ENCODE assay signal across 13 mouse cellular contexts in genomic region chr1:43412825-43413224, GRCm38 (mm10). TPM values are rescaled to one million over a fixed set of nuclear protein-coding genes. Genes with fewer than 3 reads are reported as not detected.
A peak's percentile ranks its signal among the peaks of the same experiment; 100 is the strongest.
DNase-seq lines count a peak whose midpoint lies in the region; ATAC-seq lines count a peak whose summit lies in the region.
"Had no signal": no experiment of that assay in that cellular context is flagged by ENCODE, and none has a peak within 500 bp of the region (broad histone marks: within the 10 kb centered on the region; RNA-seq: fewer than 3 reads in every experiment).

No protein-coding gene starts in this region.

- intact Hi-C loops in left cerebral cortex, postnatal 25 days (cut with DNase I), result no loop called here

- H3K9ac ChIP-seq in heart, embryonic 16.5 days (ENCODE audit: low read length), result no peak overlapping the region
- H3K9ac ChIP-seq in liver, embryonic 11.5 days (ENCODE audit: low read depth, low read length), result no peak overlapping the region
- H3K9ac ChIP-seq: limb, embryonic 13.5 days had no signal

- no peak for DNase-seq in heart, adult 9 months (ENCODE audit: low spot score in 2 of 2)
- no peak for DNase-seq in liver, embryonic 11.5 days (ENCODE audit: low spot score)
- DNase-seq in left cerebral cortex, postnatal 25 days (ENCODE audit: low spot score in 2 of 2), result no peak
- DNase-seq in adrenal gland, adult 2 months, result no peak
- no peak for DNase-seq in layer of hippocampus, postnatal 14 days (ENCODE audit: low spot score in 2 of 2)
- DNase-seq: cerebellum, adult 18-20 months; gastrocnemius, postnatal 36 days; right cerebral cortex, adult 18-20 months; thymus, postnatal 36 days had no signal

- no peak for ATAC-seq in heart, embryonic 16.5 days (replicated peaks; ENCODE audit: extremely low read depth, insufficient read depth, low FRiP score)
- ATAC-seq in activated CD4-positive, CD25-positive, alpha-beta regulatory T cell, adult 4 months, result peak; percentile 52
- peak; percentile 44 for ATAC-seq in liver, embryonic 11.5 days (replicated peaks; ENCODE audit: low FRiP score)

- H3K27ac ChIP-seq in heart, embryonic 16.5 days (ENCODE audit: low read length), result peak overlapping the region; percentile 2
- peak overlapping the region; percentile 82 for H3K27ac ChIP-seq in liver, embryonic 11.5 days (ENCODE audit: low read depth, low read length)
- H3K27ac ChIP-seq: limb, embryonic 13.5 days had no signal

- H3K4me2 ChIP-seq in heart, embryonic 16.5 days (ENCODE audit: low read depth, low read length), result no peak overlapping the region
- no peak overlapping the region for H3K4me2 ChIP-seq in liver, embryonic 11.5 days
- H3K4me2 ChIP-seq: limb, embryonic 13.5 days; midbrain, embryonic 11.5 days had no signal

- no peak overlapping the region for H3K4me3 ChIP-seq in heart, embryonic 16.5 days (ENCODE audit: low read length)
- H3K4me3 ChIP-seq in liver, embryonic 11.5 days (ENCODE audit: low read depth, low read length), result no peak overlapping the region
- H3K4me3 ChIP-seq: limb, embryonic 13.5 days had no signal

- H3K36me3 ChIP-seq in heart, embryonic 16.5 days (ENCODE audit: control insufficient read depth, insufficient read depth), result no peaks in the 10 kb centered on the region
- no peaks in the 10 kb centered on the region for H3K36me3 ChIP-seq in liver, embryonic 11.5 days (ENCODE audit: control insufficient read depth, insufficient read depth, low read length)
- H3K36me3 ChIP-seq: limb, embryonic 13.5 days had no signal

- no peaks in the 10 kb centered on the region for H3K4me1 ChIP-seq in heart, embryonic 16.5 days (ENCODE audit: control insufficient read depth, insufficient read depth, low read length)
- H3K4me1 ChIP-seq in liver, embryonic 11.5 days (replicated peaks; ENCODE audit: control insufficient read depth, insufficient read depth, low read length), result peaks cover 23% of the 10 kb centered on the region

- H3K9me3 ChIP-seq in heart, embryonic 16.5 days (replicated peaks; ENCODE audit: control insufficient read depth, low read length), result no peaks in the 10 kb centered on the region
- H3K9me3 ChIP-seq in liver, embryonic 11.5 days (ENCODE audit: control insufficient read depth, low read length), result no peaks in the 10 kb centered on the region
- H3K9me3 ChIP-seq: limb, embryonic 13.5 days had no signal

- no peaks in the 10 kb centered on the region for H3K27me3 ChIP-seq in heart, embryonic 16.5 days (ENCODE audit: control insufficient read depth, insufficient read depth, low read length)
- no peaks in the 10 kb centered on the region for H3K27me3 ChIP-seq in liver, embryonic 11.5 days (replicated peaks; ENCODE audit: control insufficient read depth, insufficient read depth, low read length)
- H3K27me3 ChIP-seq: limb, embryonic 13.5 days had no signal

- WGBS in heart, embryonic 16.5 days, result 79% methylated on average over 3 of the region's 3 CpGs
- WGBS in liver, embryonic 11.5 days, result 43% methylated on average over 3 of the region's 3 CpGs

RNA-seq across cellular contexts. Expression of gene Nck2, which starts 31.6 kb away (rescaled TPM):
- polyA plus RNA-seq in heart, embryonic 16.5 days (2015; fragmentation: Nextera tagmentation; extraction: Ambion mirVana), result 27.6 and 31.2 TPM in 2 replicates
- 10 to 100 TPM; 18.5 to 24.0 TPM for polyA plus RNA-seq in activated CD4-positive, CD25-positive, alpha-beta regulatory T cell, adult 4 months (2017; shearing (Covaris generic))
- 24.5 and 26.0 TPM in 2 replicates for polyA plus RNA-seq in liver, embryonic 11.5 days (2014; fragmentation: Nextera tagmentation; extraction: Ambion mirVana)
- total RNA-seq in left cerebral cortex, postnatal 25 days (2021), result 10 to 100 TPM; 34.1 to 39.3 TPM
- total RNA-seq in adrenal gland, adult 2 months (2021), result 10 to 100 TPM; 25.5 to 29.4 TPM
- 30.5 and 33.4 TPM in 2 replicates for polyA plus RNA-seq in adrenal gland, adult 2 months (2012; rRNA removed)
- 10 to 100 TPM; 48.4 to 50.9 TPM for total RNA-seq in layer of hippocampus, postnatal 14 days (2021)
